Mouse (Mus musculus) forebrain, embryonic 14.5 days (tissue): ENCODE results near the gene Slc25a47. TPM values are rescaled to one million over a fixed set of nuclear protein-coding genes. Genes with fewer than 3 reads are reported as not detected.

Experiments
- ATAC-seq: fragments of 200-750 bp; cut with Nextera tagmentation; 2 replicates; pipeline ENCODE4 v1.8.0; 2017; ENCODE audit warnings: mild to moderate bottlenecking, moderate library complexity
- DNase-seq: peaks from one replicate; pipeline ENCODE4 v3.0.0-alpha.2; 2015; ENCODE audit warnings: low spot score
- H3K27ac ChIP-seq: fragments of 300-500 bp; sonication (generic); 2 replicates; pipeline ENCODE4 v1.5.1; 2014; ENCODE audit warnings: low read depth, mild to moderate bottlenecking, control low read depth, low read length, moderate library complexity
- H3K27me3 ChIP-seq: fragments of 300-500 bp; sonication (generic); replicated peaks from 2 replicates; pipeline ENCODE4 v1.6.1; 2014; ENCODE audit warnings: low read length, control low read depth, mixed read lengths; ENCODE audit not compliant: control insufficient read depth, insufficient read depth
- H3K36me3 ChIP-seq: fragments of 300-500 bp; sonication (generic); 2 replicates; pipeline ENCODE4 v1.6.1; 2014; ENCODE audit warnings: low read length, control low read depth; ENCODE audit not compliant: control insufficient read depth, insufficient read depth
- H3K4me1 ChIP-seq: fragments of 300-500 bp; sonication (generic); 2 replicates; pipeline ENCODE4 v1.6.1; 2014; ENCODE audit warnings: antibody characterized with exemption, low read length, control low read depth; ENCODE audit not compliant: control insufficient read depth, insufficient read depth
- H3K4me2 ChIP-seq: fragments of 300-500 bp; sonication (generic); 2 replicates; pipeline ENCODE4 v1.6.1; 2014; ENCODE audit warnings: mild to moderate bottlenecking, control low read depth, low read length
- H3K4me3 ChIP-seq: fragments of 300-500 bp; sonication (generic); 2 replicates; pipeline ENCODE4 v1.5.1; 2014; ENCODE audit warnings: low read depth, low read length, control low read depth
- H3K9ac ChIP-seq: fragments of 300-500 bp; sonication (generic); 2 replicates; pipeline ENCODE4 v1.6.1; 2014; ENCODE audit warnings: mild to moderate bottlenecking, low read length, control low read depth, moderate library complexity
- H3K9me3 ChIP-seq: fragments of 300-500 bp; sonication (generic); replicated peaks from 2 replicates; pipeline ENCODE4 v1.6.1; 2016; ENCODE audit warnings: low read length, control low read depth, mixed read lengths; ENCODE audit not compliant: control insufficient read depth
- WGBS: fragments of 180-500 bp; shearing (Covaris S2); extraction: QIAGEN DNeasy Blood & Tissue Kit; methylation state at CpG from one replicate; pipeline ENCODE4 v1.1.7; 2014; 5-methylcytosine and 5-hydroxymethylcytosine counted together
- polyA plus RNA-seq: library from polyadenylated mRNA; unstranded; fragments of >200 nt; fragmentation: Nextera tagmentation; extraction: Ambion mirVana; gene quantifications from 2 replicates; pipeline ENCODE4 v1.2.1, GENCODE M21; 2014

Gene Slc25a47
- polyA plus RNA-seq, 1 experiment from 2014 or later = 17.3 TPM

- Histone ChIP-seq H3K9ac (no peak overlapping the region), H3K27ac (no peak overlapping the region), H3K4me1 (peaks cover 10% of the 10 kb centered on the region; the same call in 1 of the 2 replicates), H3K27me3 (no peaks in the 10 kb centered on the region), H3K9me3 (no peaks in the 10 kb centered on the region), H3K4me2 (no peak overlapping the region), H3K4me3 (no peak overlapping the region), H3K36me3 (peaks cover 14% of the 10 kb centered on the region)
- DNase-seq (no peak), ATAC-seq (no peak)
- 86% methylated on average over 2 of the region's 2 CpGs for WGBS
Measured at GRCm38 (mm10) chr12:108804388-108804787, 31.5 kb upstream of the Slc25a47 start.

GRCm38 (mm10) chr12:108808465-108808864 lies 27.4 kb upstream of the Slc25a47 start:
- no peak for ATAC-seq
- Histone ChIP-seq H3K27me3 (no peaks in the 10 kb centered on the region), H3K27ac (no peak overlapping the region), H3K9ac (no peak overlapping the region), H3K36me3 (peaks cover 12% of the 10 kb centered on the region), H3K4me3 (no peak overlapping the region), H3K4me2 (no peak overlapping the region), H3K9me3 (no peaks in the 10 kb centered on the region), H3K4me1 (no peaks in the 10 kb centered on the region)
- DNase-seq = no peak
- WGBS = 87% methylated on average over 2 of the region's 2 CpGs

- no peaks in the 10 kb centered on the region for H3K9me3 ChIP-seq
Measured at GRCm38 (mm10) chr12:108809771-108810170, 26.1 kb upstream of the Slc25a47 start.

GRCm38 (mm10) chr12:108810309-108810708 lies 25.5 kb upstream of the Slc25a47 start:
- 90% methylated on average over 7 of the region's 7 CpGs for WGBS

More at GRCm38 (mm10) chr12:108809771-108810170, 26.1 kb upstream of the Slc25a47 start:
- Histone ChIP-seq H3K4me3 (no peak overlapping the region), H3K27me3 (no peaks in the 10 kb centered on the region), H3K4me1 (no peaks in the 10 kb centered on the region), H3K9ac (no peak overlapping the region), H3K27ac (no peak overlapping the region), H3K4me2 (no peak overlapping the region), H3K36me3 (peaks cover 15% of the 10 kb centered on the region)
- ATAC-seq (no peak), DNase-seq (no peak)
- WGBS = 92% methylated on average over 1 of the region's 1 CpGs

GRCm38 (mm10) chr12:108811133-108811532 lies 24.7 kb upstream of the Slc25a47 start:
- DNase-seq (no peak), ATAC-seq (no peak)
- Histone ChIP-seq H3K27me3 (no peaks in the 10 kb centered on the region), H3K4me2 (no peak overlapping the region), H3K36me3 (peaks cover 22% of the 10 kb centered on the region), H3K4me1 (no peaks in the 10 kb centered on the region), H3K9ac (no peak overlapping the region), H3K9me3 (no peaks in the 10 kb centered on the region), H3K4me3 (no peak overlapping the region), H3K27ac (no peak overlapping the region)
- WGBS = 48% methylated on average over 2 of the region's 2 CpGs

More at GRCm38 (mm10) chr12:108810309-108810708, 25.5 kb upstream of the Slc25a47 start:
- Histone ChIP-seq H3K9ac (no peak overlapping the region), H3K4me1 (no peaks in the 10 kb centered on the region), H3K27ac (no peak overlapping the region), H3K4me3 (no peak overlapping the region), H3K27me3 (no peaks in the 10 kb centered on the region), H3K36me3 (peaks cover 20% of the 10 kb centered on the region), H3K9me3 (no peaks in the 10 kb centered on the region), H3K4me2 (no peak overlapping the region)
- ATAC-seq (no peak), DNase-seq (no peak)

- no peak for ATAC-seq
- WGBS = 81% methylated on average over 6 of the region's 6 CpGs
- no peak for DNase-seq
- no peaks in the 10 kb centered on the region for H3K27me3 ChIP-seq
- H3K9me3 ChIP-seq = no peaks in the 10 kb centered on the region
- peaks cover 28% of the 10 kb centered on the region for H3K36me3 ChIP-seq
- H3K27ac ChIP-seq = no peak overlapping the region
- no peaks in the 10 kb centered on the region for H3K4me1 ChIP-seq
- no peak overlapping the region for H3K9ac ChIP-seq
- no peak overlapping the region for H3K4me3 ChIP-seq
- no peak overlapping the region for H3K4me2 ChIP-seq
Measured at GRCm38 (mm10) chr12:108812463-108812862, 23.4 kb upstream of the Slc25a47 start.

GRCm38 (mm10) chr12:108814470-108814869 lies 21.4 kb upstream of the Slc25a47 start:
- Histone ChIP-seq H3K9me3 (no peaks in the 10 kb centered on the region), H3K27me3 (no peaks in the 10 kb centered on the region), H3K36me3 (peaks cover 35% of the 10 kb centered on the region), H3K4me3 (no peak overlapping the region), H3K4me2 (no peak overlapping the region), H3K27ac (no peak overlapping the region), H3K4me1 (no peaks in the 10 kb centered on the region), H3K9ac (no peak overlapping the region)
- ATAC-seq = no peak
- DNase-seq = no peak
- WGBS = 94% methylated on average over 6 of the region's 6 CpGs

GRCm38 (mm10) chr12:108816569-108816968 lies 19.3 kb upstream of the Slc25a47 start:
- no peak overlapping the region for H3K9ac ChIP-seq
- H3K4me1 ChIP-seq = no peaks in the 10 kb centered on the region
- no peak overlapping the region for H3K4me3 ChIP-seq
- 88% methylated on average over 11 of the region's 11 CpGs for WGBS
- H3K9me3 ChIP-seq = no peaks in the 10 kb centered on the region
- H3K27me3 ChIP-seq = no peaks in the 10 kb centered on the region
- H3K4me2 ChIP-seq = no peak overlapping the region
- DNase-seq = no peak
- ATAC-seq = no peak
- H3K36me3 ChIP-seq = peaks cover 35% of the 10 kb centered on the region
- no peak overlapping the region for H3K27ac ChIP-seq

GRCm38 (mm10) chr12:108820461-108820860 lies 15.4 kb upstream of the Slc25a47 start:
- no peak overlapping the region for H3K4me2 ChIP-seq
- no peak overlapping the region for H3K27ac ChIP-seq
- H3K9me3 ChIP-seq = no peaks in the 10 kb centered on the region
- H3K4me1 ChIP-seq = no peaks in the 10 kb centered on the region
- H3K27me3 ChIP-seq = no peaks in the 10 kb centered on the region
- H3K4me3 ChIP-seq = no peak overlapping the region
- peaks cover 26% of the 10 kb centered on the region for H3K36me3 ChIP-seq
- ATAC-seq (no peak), DNase-seq (no peak)
- 91% methylated on average over 4 of the region's 4 CpGs for WGBS
- no peak overlapping the region for H3K9ac ChIP-seq
